Mouse (Mus musculus): ENCODE data around the gene Mapk8ip2.

GRCm38 (mm10) chr15:89410118-89410517, 43.6 kb upstream of the Mapk8ip2 start, which contains the start of gene Syce3:
- no peak for TF ChIP-seq CTCF (conservative IDR thresholded peaks at IDR 0.05; ENCODE audit: low read length)
- TF ChIP-seq POU5F1 (IDR thresholded peaks at IDR 0.05; ENCODE audit: borderline replicate concordance, low read length), result no peak
- no peak for TF ChIP-seq NANOG (IDR thresholded peaks at IDR 0.05; ENCODE audit: borderline replicate concordance, low read length)

Measured in E14TG2a.4 (cell line).